ENCODE assay signal across 8 mouse cellular contexts in genomic region chr6:120039668-120040556, GRCm38 (mm10). TPM values are rescaled to one million over a fixed set of nuclear protein-coding genes. Genes with fewer than 3 reads are reported as not detected.
DNase-seq lines count a peak whose midpoint lies in the region; ATAC-seq lines count a peak whose summit lies in the region.

No protein-coding gene starts in this region.

- 0 out of 2 replicates have a peak, but pooled peaks have one; percentile 14 for ATAC-seq in intestine, embryonic 16.5 days

- peaks cover 8% of the 10 kb centered on the region for H3K4me1 ChIP-seq in intestine, embryonic 16.5 days (ENCODE audit: control insufficient read depth, insufficient read depth, low read length)

- H3K27me3 ChIP-seq in intestine, embryonic 16.5 days (replicated peaks; ENCODE audit: control insufficient read depth, insufficient read depth, low read length), result no peaks in the 10 kb centered on the region

- peak; percentile 84 for DNase-seq in adrenal gland, adult 2 months
- peak; percentile 81 for DNase-seq in embryo, embryonic 9.5 days (ENCODE audit: extremely low spot score)
- DNase-seq in gastrocnemius, postnatal 4 days (ENCODE audit: low spot score in 2 of 2), result peak; percentile 56 to 80
- peak; percentile 80 to 90 for DNase-seq in left cerebral cortex, postnatal 25 days (ENCODE audit: low spot score in 2 of 2)
- DNase-seq in mesoderm, embryonic 11.5 days (ENCODE audit: low read depth, low spot score), result peak; percentile 91
- peak; percentile 73 for DNase-seq in right cerebral cortex, postnatal 25 days
- peak; percentile 65 to 75 for DNase-seq in urinary bladder, postnatal 36 days (ENCODE audit: low spot score in 2 of 2)

- peak overlapping the region; percentile 55 for H3K9ac ChIP-seq in intestine, embryonic 16.5 days (ENCODE audit: low read depth, low read length)

- H3K4me3 ChIP-seq in intestine, embryonic 16.5 days (ENCODE audit: low read length), result peak overlapping the region; percentile 96

- H3K27ac ChIP-seq in intestine, embryonic 16.5 days (ENCODE audit: low read length), result peak overlapping the region; percentile 84

- H3K4me2 ChIP-seq in intestine, embryonic 16.5 days (ENCODE audit: low read depth, low read length), result peak overlapping the region; percentile 78

- no peaks in the 10 kb centered on the region for H3K9me3 ChIP-seq in intestine, embryonic 16.5 days (ENCODE audit: control insufficient read depth, low read length)

- intact Hi-C loops in left cerebral cortex, postnatal 25 days (cut with DNase I), result loop anchor here (1.0 to 5.0 kb wide), 4 partner anchors 38 to 558 kb away; no protein-coding TSS in a partner anchor

- H3K36me3 ChIP-seq in intestine, embryonic 16.5 days (ENCODE audit: control insufficient read depth, insufficient read depth, low read length), result no peaks in the 10 kb centered on the region

- under 1% methylated on average over 24 of the region's 24 CpGs for WGBS in intestine, embryonic 16.5 days

RNA-seq across cellular contexts. Expression of gene Wnk1, which starts 1.4 kb away (rescaled TPM):
- 100 to 1,000 TPM; 140 to 212 TPM for total RNA-seq in adrenal gland, adult 2 months (2021)
- 77.1 and 97.5 TPM in 2 replicates for polyA plus RNA-seq in adrenal gland, adult 2 months (2012; rRNA removed)
- 100 to 1,000 TPM; 266 to 271 TPM for total RNA-seq in gastrocnemius, postnatal 4 days (2021)
- polyA plus RNA-seq in intestine, embryonic 16.5 days (2015; fragmentation: Nextera tagmentation; extraction: Ambion mirVana), result 27.0 and 29.6 TPM in 2 replicates
- 100 to 1,000 TPM; 158 to 176 TPM for total RNA-seq in left cerebral cortex, postnatal 25 days (2021)

RNA-seq across cellular contexts. Expression of gene Ninj2, which starts 53.2 kb away (rescaled TPM):
- total RNA-seq in adrenal gland, adult 2 months (2021), result not detected
- polyA plus RNA-seq in adrenal gland, adult 2 months (2012; rRNA removed), result not detected in 2 replicates
- total RNA-seq in gastrocnemius, postnatal 4 days (2021), result not detected
- polyA plus RNA-seq in intestine, embryonic 16.5 days (2015; fragmentation: Nextera tagmentation; extraction: Ambion mirVana), result 0.16 TPM in 1 of 2 replicates, not detected in the other
- 1 to 10 TPM; 1.2 to 1.8 TPM for total RNA-seq in left cerebral cortex, postnatal 25 days (2021)

Comparison
In these comparisons a context has a peak if more than half of its experiments do, and no peak if none do; other contexts are left out.
1. Peak in every context shown above with its lines: DNase-seq, ATAC-seq, H3K4me3 ChIP-seq and H3K27ac ChIP-seq.